Mouse (Mus musculus): ENCODE data around the gene Tnnt3. TPM values are rescaled to one million over a fixed set of nuclear protein-coding genes. Genes with fewer than 3 reads are reported as not detected.
A peak's percentile ranks its signal among the peaks of the same experiment; 100 is the strongest.

Tnnt3 gene
- over 10,000 TPM; 17,146 to 18,824 TPM for total RNA-seq (2021)
- long read RNA-seq, experiment 1, transcript Tnnt3-221 (2 exons, 471 nt), result major isoform, 5 of 834 reads
- long read RNA-seq, experiment 1, partial matches to known transcripts, result 277 of 834 reads
- long read RNA-seq, experiment 1, other reads (novel, unspliced or antisense), result 552 of 834 reads
- long read RNA-seq, experiment 2, partial matches to known transcripts, result 215 of 880 reads
- long read RNA-seq, experiment 2, other reads (novel, unspliced or antisense), result 662 of 880 reads

DNA sequence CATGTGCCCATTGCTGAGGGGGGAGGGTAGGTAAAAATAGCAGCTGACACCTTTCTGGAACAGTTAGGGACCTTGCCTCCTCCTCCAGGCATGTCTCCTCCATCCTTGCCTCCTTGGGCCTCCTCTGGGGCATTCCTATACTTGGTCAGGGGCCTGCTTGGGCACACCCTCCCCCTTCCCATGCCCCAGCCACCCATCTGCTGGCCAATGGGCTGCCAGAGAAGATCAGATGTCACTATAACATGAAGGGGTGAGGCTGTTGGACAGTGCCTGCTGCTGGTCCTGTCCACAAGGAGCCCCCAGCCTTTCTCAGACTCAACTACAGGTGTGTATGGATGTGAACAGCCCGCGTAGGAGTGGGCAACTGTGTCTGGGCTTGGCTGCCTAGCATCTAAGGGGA, at the start of gene Tnnt3:
Gene Tnnt3, plus strand, starts transcription at position 262 of the 400 bp plus-strand sequence.
- DNase-seq, result no peak

GRCm38 (mm10) chr7:142449038-142449617, 49.5 kb upstream of the Tnnt3 start:
- DNase-seq, result no peak

GRCm38 (mm10) chr7:142454706-142455105, 43.9 kb upstream of the Tnnt3 start:
- DNase-seq, result no peak

DNA sequence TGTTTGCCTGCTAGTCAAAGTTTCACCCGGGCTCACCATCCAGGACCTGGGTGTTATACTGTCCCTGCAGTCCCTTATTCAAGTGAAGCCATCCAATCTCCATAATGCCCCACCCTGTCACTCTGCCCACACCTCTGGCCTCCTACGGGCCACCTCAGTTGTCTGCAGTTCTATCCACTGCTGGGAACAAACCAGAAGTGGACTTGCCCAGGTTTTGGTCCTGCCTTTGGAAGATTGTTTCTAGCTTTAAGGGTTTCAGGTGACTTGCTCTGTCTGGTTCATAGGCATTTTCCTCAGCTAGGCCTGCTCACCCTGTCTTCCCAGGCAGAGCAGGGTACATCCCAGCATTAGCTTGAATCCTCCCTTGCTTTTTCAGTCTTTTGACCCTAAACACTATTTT, 43.4 kb upstream of the Tnnt3 start:
- DNase-seq, result peak; percentile 3

DNA sequence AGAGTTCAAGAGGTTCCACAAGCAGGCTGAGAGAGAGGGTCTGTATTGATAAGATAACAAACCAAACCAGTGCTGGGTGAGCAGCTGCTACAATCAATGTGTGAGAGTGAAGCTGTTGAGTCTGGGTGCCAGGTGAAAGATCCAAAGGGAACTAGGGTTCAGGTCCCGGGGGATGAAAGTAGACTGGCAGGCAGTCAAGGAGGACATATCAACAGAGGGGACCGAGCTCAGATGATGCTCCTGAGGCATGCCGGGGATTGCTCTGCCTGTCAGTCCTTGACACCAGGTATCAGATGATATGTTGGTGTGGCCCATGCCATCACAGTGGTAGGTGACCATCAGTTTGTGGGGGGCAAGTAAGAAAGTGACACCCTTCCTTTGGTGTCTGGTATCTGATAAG, 41.8 kb upstream of the Tnnt3 start:
- DNase-seq, result peak; percentile 5

DNA sequence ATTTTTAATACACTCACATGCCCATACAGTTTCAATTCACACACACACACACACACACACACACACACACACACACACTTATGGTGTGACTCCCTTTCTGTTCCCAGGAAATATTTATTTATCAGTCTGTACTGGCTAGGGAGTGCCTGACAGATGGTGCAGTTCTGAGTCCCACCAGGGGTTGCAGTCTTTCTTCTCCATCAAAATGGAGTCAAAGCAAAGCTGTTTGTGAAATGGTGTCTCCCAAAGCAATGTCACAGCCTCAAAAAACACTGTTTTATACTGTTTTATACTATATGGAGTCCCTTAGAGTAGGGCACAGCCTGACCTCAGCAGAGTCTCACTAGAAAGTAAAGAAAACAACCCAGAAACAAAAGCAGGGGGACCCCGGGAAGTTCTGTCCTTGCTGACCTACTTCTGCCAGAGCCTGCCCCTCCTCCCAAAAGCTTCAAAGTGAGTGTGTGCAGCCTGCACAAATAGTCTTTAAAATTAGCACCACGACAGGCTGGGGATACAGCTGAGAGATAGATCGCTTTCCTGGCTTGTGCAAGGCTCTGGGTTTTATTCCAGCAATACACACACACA, 41.3 kb upstream of the Tnnt3 start:
- DNase-seq, result peak; percentile 19

GRCm38 (mm10) chr7:142458026-142458425, 40.6 kb upstream of the Tnnt3 start:
- peak; percentile 3 for DNase-seq

DNA sequence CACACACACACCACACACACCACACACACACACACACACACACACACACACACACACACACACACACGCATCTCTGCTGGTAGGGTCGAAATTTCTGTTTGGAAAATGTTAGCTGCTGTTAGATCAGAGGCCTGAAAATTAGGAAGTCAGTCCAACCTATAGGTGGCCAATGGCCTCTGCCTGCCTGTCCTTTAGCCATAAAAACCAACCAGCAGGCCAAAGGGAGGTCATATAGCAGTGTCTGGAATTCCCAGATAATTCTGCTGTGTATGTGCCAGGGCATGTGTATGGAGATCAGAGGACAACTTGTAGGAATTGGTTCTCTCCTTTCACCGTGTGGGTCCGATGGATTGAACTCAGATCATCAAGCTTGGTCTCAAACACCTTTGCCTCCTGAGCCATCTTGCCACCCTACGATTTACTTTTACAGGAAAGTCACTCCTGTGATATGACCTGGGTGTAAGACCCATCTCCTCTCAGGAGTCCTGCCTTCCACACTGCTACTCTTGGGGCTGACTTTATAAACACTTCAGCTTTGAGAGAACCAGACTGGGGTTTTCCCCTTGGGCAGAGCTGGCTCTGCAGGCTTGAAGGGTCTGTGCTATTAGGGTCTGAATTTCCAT, 39.8 kb upstream of the Tnnt3 start:
- peak; percentile 3 for DNase-seq

DNA sequence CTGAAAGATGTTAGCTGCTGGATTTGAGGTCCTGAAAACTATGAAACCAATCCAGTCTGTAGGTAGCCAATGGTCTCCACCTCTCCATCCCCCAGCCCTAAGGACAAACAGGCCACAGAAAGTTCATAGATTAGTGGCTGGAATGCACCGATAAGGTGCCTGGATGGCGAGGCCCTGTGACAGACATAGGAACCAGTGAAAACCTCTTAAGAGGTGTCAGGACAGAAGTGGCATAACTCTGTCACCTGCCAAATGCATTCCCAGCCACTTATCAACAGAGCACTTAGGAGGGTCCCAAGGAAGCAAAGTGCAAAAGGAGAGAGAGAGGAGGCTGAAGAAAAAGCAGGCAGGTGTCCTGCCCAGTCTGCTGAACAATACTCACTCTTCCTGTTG, 39.3 kb upstream of the Tnnt3 start:
- DNase-seq, result no peak

- peak; percentile 7 for DNase-seq
These were observed 38.0 kb upstream of the Tnnt3 start, which contains the start of gene Lsp1 for GRCm38 (mm10) chr7:142460636-142461077. TSS of gene Lsp1 (plus strand) at chr7:142460809.

GRCm38 (mm10) chr7:142461446-142461845, 37.2 kb upstream of the Tnnt3 start:
- DNase-seq, result peak; percentile 10

DNA sequence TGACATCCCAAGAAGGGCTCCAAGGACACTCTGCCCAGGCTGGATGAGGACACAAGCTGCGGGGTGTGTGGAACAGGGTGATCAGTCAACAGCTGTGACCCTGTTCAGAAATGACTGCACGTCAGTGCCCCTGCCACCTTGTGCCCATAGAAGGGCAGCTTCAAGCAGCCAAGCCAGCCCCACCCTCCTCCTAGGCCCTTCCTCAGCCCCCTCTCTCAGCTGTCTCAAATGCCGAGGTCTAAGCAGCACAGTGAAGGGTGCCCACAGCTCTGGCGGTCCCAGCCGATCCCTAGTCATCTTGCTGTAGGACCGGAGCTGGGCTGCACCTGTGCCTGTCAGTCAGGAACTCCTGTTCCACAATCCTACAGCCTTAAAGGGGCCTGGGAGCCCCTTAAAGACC, 36.4 kb upstream of the Tnnt3 start:
- DNase-seq, result peak; percentile 73

DNA sequence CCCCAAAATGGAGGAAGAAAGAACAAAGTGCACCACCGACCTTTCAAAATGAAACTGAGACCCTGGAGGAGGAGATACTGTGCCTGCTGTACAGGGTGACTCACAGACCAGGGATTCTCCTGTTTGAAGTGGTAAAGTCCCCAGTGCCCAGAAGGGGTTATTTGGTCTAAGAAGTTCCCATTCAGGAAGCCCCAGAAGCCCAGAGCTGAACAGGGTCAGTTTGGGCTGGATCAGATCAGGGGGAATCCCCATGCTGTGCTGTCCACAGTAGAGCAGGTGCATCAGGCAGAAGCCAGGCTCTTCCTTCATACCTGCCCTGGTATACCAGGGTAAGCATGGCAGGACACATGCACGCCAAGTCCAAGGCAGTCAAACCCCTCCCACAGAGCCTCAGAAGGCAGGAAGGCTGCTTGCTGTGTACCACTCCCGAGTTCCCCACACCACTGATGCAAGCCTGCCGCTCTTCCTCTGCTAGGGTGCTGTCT, 36.0 kb upstream of the Tnnt3 start:
- peak; percentile 11 for DNase-seq

DNA sequence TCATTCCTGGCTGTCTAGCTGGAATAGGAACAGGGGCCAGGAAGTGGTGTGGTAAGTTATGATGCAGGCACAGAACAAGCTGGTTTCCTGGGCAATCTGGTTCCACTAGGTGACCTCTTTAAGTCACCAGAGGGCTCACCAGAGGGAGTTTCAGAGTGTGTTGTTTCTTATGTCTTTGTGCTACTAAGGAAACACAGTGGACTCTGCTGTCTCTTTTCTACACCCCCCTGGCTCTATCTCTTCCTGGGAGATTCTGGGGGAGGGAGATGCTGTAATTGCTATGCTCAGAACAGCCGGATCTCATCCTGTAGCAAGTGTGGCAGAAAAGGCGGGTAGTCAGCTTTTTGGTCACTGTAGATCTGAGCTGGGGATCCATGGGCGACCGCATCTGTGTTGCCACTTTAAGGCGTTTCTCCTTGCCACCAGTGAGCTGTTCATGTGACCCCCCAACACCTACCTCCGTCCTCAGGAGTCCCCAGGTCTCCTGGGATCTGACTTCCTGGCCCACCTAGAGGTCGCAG, 28.4 kb upstream of the Tnnt3 start:
- DNase-seq, result peak; percentile 2

GRCm38 (mm10) chr7:142470808-142471413, 27.7 kb upstream of the Tnnt3 start:
- peak; percentile 67 for DNase-seq

GRCm38 (mm10) chr7:142471414-142471861, 27.2 kb upstream of the Tnnt3 start:
- DNase-seq, result peak; percentile 22

- DNase-seq, result peak; percentile 64
These were observed 26.6 kb upstream of the Tnnt3 start for GRCm38 (mm10) chr7:142471884-142472570.

GRCm38 (mm10) chr7:142472936-142473335, 25.7 kb upstream of the Tnnt3 start:
- no peak for DNase-seq

GRCm38 (mm10) chr7:142473476-142473875, 25.2 kb upstream of the Tnnt3 start:
- DNase-seq, result no peak

- DNase-seq, result peak; percentile 41
These were observed 23.8 kb upstream of the Tnnt3 start for GRCm38 (mm10) chr7:142474799-142475198.

GRCm38 (mm10) chr7:142475641-142476040, 23.0 kb upstream of the Tnnt3 start:
- peak; percentile 8 for DNase-seq

GRCm38 (mm10) chr7:142476271-142476670, 22.4 kb upstream of the Tnnt3 start:
- DNase-seq, result no peak
